Mouse (Mus musculus): ENCODE data around the gene Plekhm2.

The Plekhm2 gene

DNA sequence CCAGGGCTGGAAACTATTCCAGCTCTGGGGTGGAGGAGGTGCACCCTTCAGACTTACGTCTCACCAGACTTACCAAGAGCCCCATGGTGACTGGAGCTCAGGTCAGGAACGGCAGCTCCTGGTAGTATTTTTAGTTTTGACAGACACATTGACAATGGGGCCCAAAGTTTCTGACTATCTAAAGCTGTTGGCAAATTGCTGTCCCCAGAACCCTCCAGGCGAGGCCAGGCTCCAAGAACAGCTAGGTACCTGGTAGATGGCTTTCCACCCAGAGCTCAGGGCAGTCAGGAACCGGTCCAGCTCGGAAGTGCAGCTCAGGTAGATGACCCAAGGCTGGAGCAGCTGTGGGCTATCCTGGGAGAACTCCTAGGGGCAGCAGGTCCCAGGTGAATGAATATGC, 37.2 kb downstream of the Plekhm2 start:
- DNase-seq: no peak

DNA sequence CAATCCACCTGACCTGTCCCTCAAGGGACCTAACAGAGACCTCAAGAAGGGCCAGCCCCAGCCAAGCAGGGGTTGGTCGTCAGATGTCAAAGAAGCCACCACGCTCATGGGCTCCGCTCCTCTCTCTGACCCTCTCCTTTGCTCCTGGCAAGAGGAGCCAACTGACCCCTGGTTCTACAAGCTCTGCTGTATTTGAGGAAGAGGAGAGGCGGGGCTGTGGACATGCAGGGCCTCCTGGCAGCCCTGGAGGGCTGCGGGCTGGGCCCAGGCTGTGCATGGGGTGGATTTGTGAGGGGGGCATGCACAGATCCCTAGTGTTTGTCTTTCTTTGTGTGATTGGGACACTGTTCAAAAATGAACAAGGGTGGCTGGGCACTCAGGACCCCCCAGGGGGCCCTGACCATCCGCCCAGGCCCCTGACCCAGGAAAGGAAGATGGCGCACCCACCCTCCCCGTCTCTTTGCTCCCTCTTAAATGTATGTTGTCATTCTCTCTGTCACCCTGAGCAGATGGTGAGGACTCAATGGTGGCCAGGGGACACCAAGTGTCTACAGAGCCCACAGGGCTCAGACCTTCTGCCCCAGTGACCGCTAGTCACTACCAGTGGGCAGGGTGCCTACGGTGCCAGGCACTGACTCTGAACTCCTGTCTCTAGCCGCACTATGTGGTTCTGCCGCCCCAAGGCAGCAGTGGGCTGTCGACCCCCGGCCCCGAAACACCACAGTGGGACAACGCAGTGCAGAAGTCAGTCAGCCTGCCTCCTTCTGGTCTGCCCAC, 38.7 kb downstream of the Plekhm2 start:
- DNase-seq: no peak

DNA sequence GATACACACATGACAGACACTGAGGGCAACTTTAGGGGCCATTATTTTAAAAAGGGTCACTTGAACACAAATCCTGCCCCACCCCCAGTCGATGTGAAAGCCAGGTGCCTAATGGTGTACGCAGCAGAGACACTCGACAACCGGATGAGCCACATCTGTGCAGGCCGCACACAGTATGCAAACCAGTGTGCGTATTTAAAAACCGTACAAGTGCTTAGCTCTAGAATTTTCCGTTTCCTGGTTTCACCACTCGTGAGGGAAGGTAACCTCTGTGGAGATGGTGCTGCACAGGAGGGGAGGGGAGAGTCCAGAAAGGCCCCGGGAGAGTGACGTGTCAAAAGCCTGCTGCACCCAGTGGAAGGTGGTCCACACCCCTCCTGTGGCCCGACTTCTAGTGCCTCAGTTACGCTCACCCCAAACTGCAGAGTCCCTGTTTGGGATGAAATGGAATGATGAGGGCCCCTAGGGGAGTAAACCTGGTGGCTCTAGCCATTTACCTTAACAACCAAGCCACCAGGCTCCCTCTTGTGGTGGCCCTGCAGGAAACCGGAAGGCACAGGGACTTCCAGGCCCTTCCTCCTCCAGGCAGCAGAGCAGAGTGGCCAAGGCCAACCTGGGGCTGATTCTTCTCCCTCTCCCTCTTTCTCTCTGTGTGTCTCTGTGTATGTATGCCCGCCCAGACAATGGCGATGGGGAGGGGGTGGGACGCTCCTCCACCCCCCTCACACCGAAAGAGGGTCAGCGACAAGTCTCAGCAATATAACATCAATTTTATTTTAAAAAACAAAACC, 39.5 kb downstream of the Plekhm2 start:
- peak; percentile 50 to 60 for DNase-seq

GRCm38 (mm10) chr4:141624134-141624533, 40.6 kb downstream of the Plekhm2 start:
- DNase-seq: no peak

DNA sequence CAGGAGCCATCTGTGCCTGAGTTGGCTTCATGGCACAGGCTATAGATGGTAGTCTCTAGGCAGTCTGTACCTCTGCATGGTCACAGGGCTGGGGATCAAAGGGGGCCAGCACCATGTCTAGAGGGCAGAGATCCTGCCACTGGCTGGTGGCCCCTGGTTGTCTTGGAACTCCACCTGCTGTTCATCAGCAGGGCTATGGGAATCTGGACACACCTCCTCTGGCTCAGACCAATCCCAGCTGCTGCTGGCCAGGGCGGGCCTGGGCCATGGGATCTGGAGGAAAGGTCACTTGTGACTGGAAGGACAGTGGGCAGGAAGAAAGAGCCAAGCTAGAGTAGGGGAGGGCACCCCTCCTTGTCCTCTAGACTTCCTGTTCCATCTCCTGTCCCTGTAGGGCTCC, 41.0 kb downstream of the Plekhm2 start, which contains the start of gene Slc25a34:
TSS of gene Slc25a34 (minus strand) at position 156 of the 400 bp plus-strand sequence.
- no peak for DNase-seq

DNA sequence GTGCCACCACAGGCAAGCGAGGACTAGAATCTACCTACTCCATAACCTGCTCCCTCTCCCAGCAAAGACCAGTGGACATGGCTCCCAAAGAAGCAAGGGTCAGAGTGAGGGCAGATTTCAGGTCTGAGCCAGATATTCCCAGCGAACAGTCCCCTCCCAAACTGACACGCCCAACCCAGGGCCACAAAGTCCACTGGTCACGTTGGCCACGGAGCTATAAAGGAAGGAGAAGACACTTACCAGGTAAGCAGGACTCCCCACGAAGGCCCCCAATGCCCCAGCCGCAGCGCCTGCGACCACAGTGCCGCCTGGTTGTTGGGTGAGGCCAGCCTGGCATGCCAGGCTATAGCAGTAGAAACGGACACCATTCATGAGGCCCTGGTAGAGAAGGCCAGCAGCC, 41.7 kb downstream of the Plekhm2 start:
- DNase-seq: no peak

- no peak for DNase-seq
Observed at GRCm38 (mm10) chr4:141622580-141622979, 42.1 kb downstream of the Plekhm2 start.

GRCm38 (mm10) chr4:141622091-141622490, 42.6 kb downstream of the Plekhm2 start:
- DNase-seq: no peak

DNA sequence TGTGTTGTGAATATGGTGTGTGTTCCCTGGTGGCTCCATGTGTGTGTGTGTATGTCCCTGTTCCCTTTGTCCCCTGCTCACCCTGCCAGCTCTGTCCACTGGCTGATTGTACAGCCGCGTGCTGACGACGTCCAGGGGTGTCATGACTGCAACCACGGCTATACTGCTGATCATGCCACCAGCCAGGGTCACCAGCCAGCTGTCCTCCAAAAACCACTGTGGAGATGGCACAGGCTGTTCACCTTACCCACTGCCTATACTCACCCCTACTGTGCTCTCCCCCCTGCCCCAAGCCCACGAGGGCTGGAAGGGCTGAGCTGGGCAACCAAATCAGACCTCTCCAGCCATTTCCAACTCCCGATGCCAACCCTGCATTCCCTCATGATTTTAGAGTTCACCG, 43.4 kb downstream of the Plekhm2 start:
- no peak for DNase-seq

- no peak for DNase-seq
Observed at GRCm38 (mm10) chr4:141619299-141619883, 45.3 kb downstream of the Plekhm2 start.

DNA sequence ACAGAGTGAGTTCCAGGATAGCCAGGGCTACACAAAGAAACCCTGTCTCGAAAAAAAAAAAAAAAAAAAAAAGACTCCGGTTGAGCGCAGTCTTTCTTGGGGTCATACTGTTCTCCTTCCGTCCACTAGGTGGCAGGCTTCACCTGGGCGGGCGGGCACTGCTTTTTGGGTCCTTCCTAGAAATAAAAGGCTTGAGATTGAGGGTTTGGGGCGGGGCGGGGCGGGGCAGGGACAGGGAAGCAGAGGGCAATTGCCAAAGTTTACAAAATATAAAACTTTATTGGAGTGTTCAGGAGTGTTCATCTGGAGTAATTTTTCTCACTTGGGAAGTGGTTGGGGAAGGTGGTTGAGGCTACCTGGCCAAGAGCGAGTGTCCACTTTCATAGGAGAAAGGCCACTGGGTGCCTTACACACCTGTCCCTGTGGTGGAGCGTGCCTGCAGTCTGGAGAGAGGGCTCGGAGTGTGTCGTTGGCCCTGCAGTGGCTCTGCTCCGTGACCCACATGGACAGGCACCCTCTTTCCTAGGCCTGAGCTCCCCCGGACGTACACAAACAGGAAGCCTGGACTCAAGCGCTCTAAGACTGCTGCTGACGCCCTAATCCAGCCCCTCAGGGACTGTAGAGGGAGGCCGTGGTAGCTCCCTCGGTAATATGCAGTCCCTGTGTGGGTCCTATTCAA, 46.0 kb downstream of the Plekhm2 start, which contains the start of gene Tmem82:
TSS of gene Tmem82 (minus strand) at position 69 of the 679 bp plus-strand sequence.
- peak; percentile 77 to 78 for DNase-seq

GRCm38 (mm10) chr4:141617863-141618564, 46.7 kb downstream of the Plekhm2 start:
- DNase-seq: peak; percentile 24 to 34

DNA sequence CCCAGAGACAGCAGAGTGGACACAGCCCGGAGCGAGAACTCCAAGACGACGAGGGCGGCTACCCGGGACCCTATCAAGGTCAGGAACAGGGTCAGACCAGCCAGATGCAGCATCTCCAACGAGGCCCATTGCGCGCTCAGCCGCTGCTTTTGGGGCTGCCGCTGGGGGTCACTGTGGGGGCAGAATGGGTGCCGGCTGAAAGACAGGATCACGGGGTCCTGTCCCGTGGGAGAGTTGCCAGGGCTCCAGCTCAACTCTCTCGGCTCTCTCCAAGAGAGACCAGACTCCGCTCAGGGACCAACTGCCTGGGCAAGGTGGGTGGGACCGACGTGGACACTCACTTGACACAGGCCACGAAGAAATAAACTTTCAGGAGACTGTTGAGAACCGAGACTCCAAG, 47.4 kb downstream of the Plekhm2 start:
- peak; percentile 76 to 78 for DNase-seq

DNA sequence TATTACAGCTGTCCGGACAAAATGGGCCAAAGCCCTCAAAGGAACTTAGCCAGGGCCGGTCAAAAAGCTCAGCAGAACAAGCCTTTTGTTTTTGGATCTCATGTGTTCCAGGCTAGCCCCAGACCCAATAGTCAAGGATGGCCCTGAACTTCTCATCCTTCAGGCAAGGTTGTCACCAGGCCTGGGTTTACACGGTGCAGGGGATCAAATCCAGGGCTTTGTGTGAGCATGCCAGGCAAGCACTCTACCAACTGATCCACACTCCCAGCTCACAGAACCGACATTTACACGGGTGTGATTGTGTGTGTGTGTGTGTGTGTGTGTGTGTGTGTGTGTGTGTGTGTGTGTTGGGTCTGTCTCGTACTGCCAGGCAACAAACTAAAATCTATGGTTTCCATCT, 47.9 kb downstream of the Plekhm2 start:
- DNase-seq: no peak

DNA sequence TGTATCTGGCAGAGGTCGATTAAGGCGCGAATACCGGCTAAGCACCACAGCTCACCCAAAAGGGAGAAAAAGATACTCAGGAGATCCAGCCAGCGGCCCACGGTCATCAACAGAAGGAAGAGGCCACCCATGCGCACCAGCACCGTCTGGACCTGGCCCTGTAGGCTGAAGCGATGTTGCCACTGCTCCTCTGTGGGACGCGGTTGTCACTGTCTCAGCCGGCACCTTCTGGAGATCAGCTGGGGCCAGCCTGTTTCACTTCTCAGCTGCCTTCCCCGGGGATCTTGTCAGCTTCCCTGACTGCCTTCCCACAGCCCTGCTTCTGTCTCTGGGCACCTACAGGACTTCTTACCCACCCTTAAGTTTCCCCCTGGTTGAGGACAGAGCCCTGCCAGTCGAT, 49.8 kb downstream of the Plekhm2 start:
- no peak for DNase-seq

GRCm38 (mm10) chr4:141609538-141609937, 55.2 kb downstream of the Plekhm2 start:
- DNase-seq: no peak

DNA sequence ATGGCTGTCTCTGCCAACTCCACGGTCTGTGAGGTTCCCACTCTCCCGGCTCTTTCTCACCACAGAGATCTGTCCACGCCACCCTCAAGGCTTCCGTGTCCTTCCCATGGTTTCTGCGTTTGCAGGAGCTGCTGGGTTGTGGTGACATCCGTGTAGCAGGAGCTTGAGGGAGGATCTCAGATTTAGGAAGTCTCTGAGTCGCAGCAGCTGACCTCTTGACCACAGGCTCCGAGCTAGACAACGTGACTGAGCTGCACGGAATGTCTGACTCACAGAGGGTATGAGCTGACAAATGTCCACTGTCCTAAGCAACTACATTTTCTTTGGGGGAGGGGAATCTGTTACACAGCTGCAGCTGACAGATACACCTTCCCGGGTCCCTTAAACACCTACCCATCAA, 58.8 kb downstream of the Plekhm2 start, which contains the start of gene Fblim1:
TSS of gene Fblim1 (minus strand) at position 236 of the 400 bp plus-strand sequence.
- no peak for DNase-seq

DNA sequence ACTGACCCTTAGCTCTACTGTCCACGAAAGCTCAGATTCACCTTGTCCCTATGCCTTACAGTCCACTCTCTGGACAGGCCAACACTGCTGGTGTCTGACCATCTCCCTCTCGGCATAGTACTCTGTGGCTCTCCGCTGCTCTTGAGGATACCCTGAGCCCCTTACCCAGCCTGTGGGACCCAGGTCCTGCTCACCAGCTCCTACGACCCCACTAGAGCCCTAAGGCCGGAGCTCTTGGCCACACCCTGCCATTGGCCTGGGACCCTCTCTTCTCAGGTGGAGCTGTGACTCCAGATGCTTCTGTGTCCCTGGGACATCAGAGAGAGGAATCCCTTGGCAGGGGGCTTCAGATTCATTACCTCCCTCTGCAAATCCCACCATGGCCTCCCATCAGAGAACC, 59.3 kb downstream of the Plekhm2 start:
- DNase-seq: no peak

DNA sequence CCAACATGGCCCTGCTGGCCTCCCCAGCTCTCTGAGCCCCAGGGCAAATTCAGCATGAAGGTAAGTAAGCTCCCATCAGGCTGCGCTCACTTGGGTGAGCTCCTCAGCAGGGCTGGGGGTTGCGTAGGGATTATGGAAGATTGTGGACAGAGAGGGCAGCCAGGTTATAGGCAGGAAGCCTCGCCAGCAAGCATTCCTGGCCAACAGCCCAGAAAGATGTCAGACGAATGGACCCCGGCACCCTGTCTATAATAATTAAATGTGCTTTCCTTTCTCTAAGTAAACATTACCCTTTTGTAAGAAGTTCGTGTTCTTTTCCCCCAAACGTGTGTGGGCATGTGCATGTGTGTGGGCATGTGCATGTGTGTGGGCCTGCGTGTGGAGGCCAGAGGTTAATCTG, 60.2 kb downstream of the Plekhm2 start:
- DNase-seq: no peak

DNA sequence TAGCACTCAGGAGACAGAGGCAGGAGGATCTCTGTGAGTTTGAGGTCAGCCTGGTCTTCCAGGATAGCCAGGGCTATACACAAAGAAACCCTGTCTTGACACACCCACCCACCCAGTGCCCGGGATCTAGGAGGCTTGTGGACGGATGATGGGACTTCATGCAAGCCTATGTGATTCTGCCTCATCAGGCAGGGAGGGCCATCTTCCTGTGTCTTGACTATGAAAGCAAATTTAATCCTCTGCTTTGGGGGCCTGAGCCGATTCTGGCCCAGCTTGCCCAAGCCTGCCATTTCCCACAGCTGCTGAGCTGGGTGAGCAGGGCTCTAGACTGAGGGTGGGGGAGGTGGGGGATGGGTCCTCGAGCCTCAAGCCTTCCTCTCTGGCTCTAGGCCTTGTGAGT, 60.8 kb downstream of the Plekhm2 start:
- DNase-seq: no peak

DNA sequence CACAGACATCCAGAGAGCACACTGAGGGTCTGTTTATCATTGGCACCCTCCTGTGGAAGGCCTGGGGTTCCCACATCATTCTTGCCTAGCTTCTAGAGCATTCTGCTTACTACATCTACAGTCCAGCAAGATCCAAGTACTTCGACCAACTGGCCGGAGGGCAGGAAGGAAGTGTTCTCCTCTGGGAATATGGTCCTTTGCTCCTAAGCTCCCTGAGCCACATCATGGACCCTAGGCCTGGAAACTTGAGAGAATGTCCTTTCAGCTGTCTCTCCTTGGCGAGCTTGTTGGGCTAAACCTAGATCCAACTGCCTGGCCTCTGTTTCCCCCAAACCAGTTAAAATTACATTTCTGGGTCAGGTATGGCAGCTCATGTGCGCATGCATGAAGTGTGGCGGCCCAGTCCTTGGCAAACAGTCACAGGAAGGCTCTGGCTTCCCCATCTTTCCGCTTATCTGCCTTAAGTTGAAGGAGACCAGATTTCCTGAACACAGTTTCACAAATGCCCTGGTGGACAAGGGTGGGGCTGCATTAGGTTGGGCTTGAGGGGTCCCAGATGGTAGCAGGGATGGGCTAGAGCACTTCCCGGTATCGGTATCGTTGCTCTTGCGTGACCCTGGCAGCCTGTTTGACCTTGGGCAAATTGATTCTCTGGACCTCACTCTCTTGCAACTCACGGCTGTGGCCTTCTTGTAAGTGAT, 62.0 kb downstream of the Plekhm2 start:
- no peak for DNase-seq

All from B cell, adult 2 months (primary cell).